In the genomic region with DNA sequence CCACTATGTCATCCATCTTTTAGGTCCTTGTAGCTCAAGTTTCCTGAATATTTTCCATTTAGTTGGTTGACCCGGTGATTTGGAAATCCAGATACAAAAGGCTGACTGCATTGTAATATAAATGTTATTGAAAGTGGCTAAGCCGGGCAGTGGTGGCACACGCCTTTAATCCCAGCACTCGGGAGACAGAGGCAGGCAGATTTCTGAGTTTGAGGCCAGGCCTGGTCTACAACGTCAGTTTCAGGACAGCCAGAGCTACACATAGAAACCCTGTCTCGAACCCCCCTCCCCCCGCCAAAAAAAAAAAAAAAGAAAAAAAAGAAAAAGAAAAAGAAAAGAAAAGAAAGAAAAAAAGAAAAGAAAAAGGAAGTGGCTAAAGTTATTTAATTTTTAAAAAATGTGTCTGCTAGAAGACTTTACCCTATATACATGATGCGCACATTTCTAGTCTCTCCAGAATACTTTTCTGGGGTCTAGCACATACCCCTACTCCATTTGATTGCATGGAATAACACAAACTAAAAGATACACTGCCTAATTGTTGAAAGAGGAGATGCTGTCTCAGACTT, we compare ENCODE assay signal across 8 mouse cellular contexts. TPM values are rescaled to one million over a fixed set of nuclear protein-coding genes. Genes with fewer than 3 reads are reported as not detected.
DNase-seq lines count a peak whose midpoint lies in the region; ATAC-seq lines count a peak whose summit lies in the region.

No protein-coding gene starts in this region.

- no peak for ATAC-seq in kidney, embryonic 16.5 days (ENCODE audit: low FRiP score, low TSS enrichment)
- ATAC-seq in hindbrain, embryonic 15.5 days (ENCODE audit: low FRiP score, low read depth) = no peak
- ATAC-seq in midbrain, embryonic 15.5 days (replicated peaks) = no peak

- no peak for DNase-seq in kidney, adult 8-10 months
- peak; percentile 37 for DNase-seq in c-Kit-negative CD71-positive TER-119-positive erythroid progenitor cells, embryonic 14.5 days (ENCODE audit: low read depth, low spot score)
- DNase-seq in thymus, postnatal 14 days = no peak
- no peak for DNase-seq in T-cell, adult 2 months (ENCODE audit: low spot score)
- DNase-seq in left cerebral cortex, adult 8-10 months (ENCODE audit: low spot score in 2 of 2) = no peak

- H3K36me3 ChIP-seq in kidney, embryonic 16.5 days (ENCODE audit: insufficient read depth, low read length) = peaks cover 18% of the 10 kb centered on the region
- H3K36me3 ChIP-seq in hindbrain, embryonic 15.5 days = peaks cover 15% of the 10 kb centered on the region
- H3K36me3 ChIP-seq in midbrain, embryonic 15.5 days (replicated peaks) = peaks cover 13% of the 10 kb centered on the region; the same call in 1 of the 2 replicates

- WGBS in kidney, embryonic 16.5 days = 85% methylated on average over 8 of the region's 8 CpGs
- 84% methylated on average over 8 of the region's 8 CpGs for WGBS in hindbrain, embryonic 15.5 days
- 80% methylated on average over 8 of the region's 8 CpGs for WGBS in midbrain, embryonic 15.5 days

- peak overlapping the region; percentile 94 for H3K4me3 ChIP-seq in kidney, embryonic 16.5 days (ENCODE audit: low read length)
- H3K4me3 ChIP-seq in hindbrain, embryonic 15.5 days = peak overlapping the region; percentile 96
- H3K4me3 ChIP-seq in midbrain, embryonic 15.5 days = peak overlapping the region; percentile 96

- no peaks in the 10 kb centered on the region for H3K27me3 ChIP-seq in kidney, embryonic 16.5 days (ENCODE audit: insufficient read depth, low read length)
- H3K27me3 ChIP-seq in hindbrain, embryonic 15.5 days = no peaks in the 10 kb centered on the region
- no peaks in the 10 kb centered on the region for H3K27me3 ChIP-seq in midbrain, embryonic 15.5 days (replicated peaks)

- peak overlapping the region; percentile 94 for H3K4me2 ChIP-seq in kidney, embryonic 16.5 days (replicated peaks; ENCODE audit: low read depth, low read length)
- peak overlapping the region; percentile 96 for H3K4me2 ChIP-seq in hindbrain, embryonic 15.5 days
- peak overlapping the region; percentile 92 for H3K4me2 ChIP-seq in midbrain, embryonic 15.5 days

- H3K9ac ChIP-seq in kidney, embryonic 16.5 days (replicated peaks; ENCODE audit: low read length) = peak overlapping the region; percentile 90
- H3K9ac ChIP-seq in hindbrain, embryonic 15.5 days = peak overlapping the region; percentile 90
- peak overlapping the region; percentile 96 for H3K9ac ChIP-seq in midbrain, embryonic 15.5 days

- H3K27ac ChIP-seq in kidney, embryonic 16.5 days (ENCODE audit: low read length) = peak overlapping the region; percentile 78; the same call in 1 of the 2 replicates
- H3K27ac ChIP-seq in hindbrain, embryonic 15.5 days (replicated peaks) = peak overlapping the region; percentile 87
- peak overlapping the region; percentile 85 for H3K27ac ChIP-seq in midbrain, embryonic 15.5 days

- peaks cover 16% of the 10 kb centered on the region for H3K4me1 ChIP-seq in kidney, embryonic 16.5 days (ENCODE audit: insufficient read depth, low read length)
- peaks cover 18% of the 10 kb centered on the region for H3K4me1 ChIP-seq in hindbrain, embryonic 15.5 days (replicated peaks)
- peaks cover 18% of the 10 kb centered on the region for H3K4me1 ChIP-seq in midbrain, embryonic 15.5 days

- no peaks in the 10 kb centered on the region for H3K9me3 ChIP-seq in kidney, embryonic 16.5 days (ENCODE audit: low read length)
- H3K9me3 ChIP-seq in hindbrain, embryonic 15.5 days = no peaks in the 10 kb centered on the region
- H3K9me3 ChIP-seq in midbrain, embryonic 15.5 days = no peaks in the 10 kb centered on the region

RNA-seq across cellular contexts. Expression of a gene that starts 0.8 kb away (rescaled TPM):
- polyA plus RNA-seq in kidney, embryonic 16.5 days (2015; fragmentation: Nextera tagmentation; extraction: Ambion mirVana) = 142 and 148 TPM in 2 replicates
- polyA plus RNA-seq in hindbrain, embryonic 15.5 days (2015; fragmentation: Nextera tagmentation; extraction: Ambion mirVana) = 115 and 116 TPM in 2 replicates
- polyA plus RNA-seq in midbrain, embryonic 15.5 days (2015; fragmentation: Nextera tagmentation; extraction: Ambion mirVana) = 115 and 120 TPM in 2 replicates
- total RNA-seq in left cerebral cortex, adult 8-10 months (2022) = 100 to 1,000 TPM; 108 to 132 (median 125) TPM

RNA-seq across cellular contexts. Expression of a gene that starts 9.7 kb away (rescaled TPM):
- 1.7 and 2.0 TPM in 2 replicates for polyA plus RNA-seq in kidney, embryonic 16.5 days (2015; fragmentation: Nextera tagmentation; extraction: Ambion mirVana)
- 1.5 and 2.1 TPM in 2 replicates for polyA plus RNA-seq in hindbrain, embryonic 15.5 days (2015; fragmentation: Nextera tagmentation; extraction: Ambion mirVana)
- 2.2 and 2.9 TPM in 2 replicates for polyA plus RNA-seq in midbrain, embryonic 15.5 days (2015; fragmentation: Nextera tagmentation; extraction: Ambion mirVana)
- 1 to 10 TPM; 3.8 to 5.3 (median 4.7) TPM for total RNA-seq in left cerebral cortex, adult 8-10 months (2022)

RNA-seq across cellular contexts. Expression of a gene that starts 13.1 kb away (rescaled TPM):
- 176 and 188 TPM in 2 replicates for polyA plus RNA-seq in kidney, embryonic 16.5 days (2015; fragmentation: Nextera tagmentation; extraction: Ambion mirVana)
- 173 and 175 TPM in 2 replicates for polyA plus RNA-seq in hindbrain, embryonic 15.5 days (2015; fragmentation: Nextera tagmentation; extraction: Ambion mirVana)
- polyA plus RNA-seq in midbrain, embryonic 15.5 days (2015; fragmentation: Nextera tagmentation; extraction: Ambion mirVana) = 183 and 186 TPM in 2 replicates
- total RNA-seq in left cerebral cortex, adult 8-10 months (2022) = 100 to 1,000 TPM; 178 to 237 (median 199) TPM

RNA-seq across cellular contexts. Expression of a gene that starts 15.2 kb away (rescaled TPM):
- polyA plus RNA-seq in kidney, embryonic 16.5 days (2015; fragmentation: Nextera tagmentation; extraction: Ambion mirVana) = 0.86 and 1.3 TPM in 2 replicates
- polyA plus RNA-seq in hindbrain, embryonic 15.5 days (2015; fragmentation: Nextera tagmentation; extraction: Ambion mirVana) = 0.13 and 0.14 TPM in 2 replicates
- 0.06 TPM in 1 of 2 replicates, not detected in the other for polyA plus RNA-seq in midbrain, embryonic 15.5 days (2015; fragmentation: Nextera tagmentation; extraction: Ambion mirVana)
- total RNA-seq in left cerebral cortex, adult 8-10 months (2022) = under 1 TPM; 0.39 to 0.75 (median 0.59) TPM

RNA-seq across cellular contexts. Expression of a gene that starts 36.3 kb away (rescaled TPM):
- polyA plus RNA-seq in kidney, embryonic 16.5 days (2015; fragmentation: Nextera tagmentation; extraction: Ambion mirVana) = 197 and 200 TPM in 2 replicates
- 223 and 225 TPM in 2 replicates for polyA plus RNA-seq in hindbrain, embryonic 15.5 days (2015; fragmentation: Nextera tagmentation; extraction: Ambion mirVana)
- polyA plus RNA-seq in midbrain, embryonic 15.5 days (2015; fragmentation: Nextera tagmentation; extraction: Ambion mirVana) = 202 and 204 TPM in 2 replicates
- total RNA-seq in left cerebral cortex, adult 8-10 months (2022) = 100 to 1,000 TPM in 2 of 4 experiments, 10 to 100 TPM in 2; 95.8 to 105 (median 101) TPM
